Mouse (Mus musculus) cerebellum, adult 2 months (tissue): ENCODE measurements around the gene Arhgap24. TPM values are rescaled to one million over a fixed set of nuclear protein-coding genes. Genes with fewer than 3 reads are reported as not detected.

Source experiments
- DNase-seq, 2 experiments: peaks; one replicate each; pipeline ENCODE4 v3.0.0; 2021
- H3K27ac ChIP-seq: fragments of 200-500 bp; 2 replicates; pipeline ENCODE4 v1.5.1; 2012; ENCODE audit warnings: low read length, control low read depth, inconsistent platforms; ENCODE audit not compliant: insufficient read depth
- H3K27me3 ChIP-seq: fragments of 200-500 bp; 2 replicates; pipeline ENCODE4 v1.6.1; 2012; ENCODE audit warnings: inconsistent platforms, mild to moderate bottlenecking, low read length, moderate library complexity; ENCODE audit not compliant: control insufficient read depth, insufficient read depth
- H3K4me1 ChIP-seq: fragments of 200-500 bp; 2 replicates; pipeline ENCODE4 v1.6.1; 2011; ENCODE audit warnings: low read length; ENCODE audit not compliant: control insufficient read depth, insufficient read depth
- H3K4me3 ChIP-seq: fragments of 200-500 bp; replicated peaks from 2 replicates; pipeline ENCODE3; 2011; ENCODE audit warnings: mild to moderate bottlenecking, low read depth, low read length, control low read depth; ENCODE audit not compliant: insufficient read depth
- CTCF ChIP-seq: fragments of 200-500 bp; IDR thresholded peaks from 2 replicates; pipeline ENCODE4 v1.5.1; 2011; ENCODE audit warnings: low read depth, mild to moderate bottlenecking, control low read depth, low read length, moderate library complexity, borderline replicate concordance; ENCODE audit not compliant: insufficient read depth
- POLR2A ChIP-seq: fragments of 200-500 bp; IDR thresholded peaks from 2 replicates; pipeline ENCODE4 v1.6.1; 2011; ENCODE audit warnings: low read length, control low read depth, borderline replicate concordance; ENCODE audit not compliant: insufficient read depth
- WGBS: fragments of 180-500 bp; shearing (Covaris S2); methylation state at CpG from one replicate; pipeline ENCODE4 v1.1.7; 2018; 5-methylcytosine and 5-hydroxymethylcytosine counted together
- polyA plus RNA-seq: library from polyadenylated mRNA; depleted of rRNA; stranded (reverse); fragments of >200 nt; gene quantifications from 2 replicates; pipeline ENCODE4 v1.2.3, GENCODE M21; 2012

Arhgap24 gene
- polyA plus RNA-seq, 1 experiment: 11.3 TPM

DNA sequence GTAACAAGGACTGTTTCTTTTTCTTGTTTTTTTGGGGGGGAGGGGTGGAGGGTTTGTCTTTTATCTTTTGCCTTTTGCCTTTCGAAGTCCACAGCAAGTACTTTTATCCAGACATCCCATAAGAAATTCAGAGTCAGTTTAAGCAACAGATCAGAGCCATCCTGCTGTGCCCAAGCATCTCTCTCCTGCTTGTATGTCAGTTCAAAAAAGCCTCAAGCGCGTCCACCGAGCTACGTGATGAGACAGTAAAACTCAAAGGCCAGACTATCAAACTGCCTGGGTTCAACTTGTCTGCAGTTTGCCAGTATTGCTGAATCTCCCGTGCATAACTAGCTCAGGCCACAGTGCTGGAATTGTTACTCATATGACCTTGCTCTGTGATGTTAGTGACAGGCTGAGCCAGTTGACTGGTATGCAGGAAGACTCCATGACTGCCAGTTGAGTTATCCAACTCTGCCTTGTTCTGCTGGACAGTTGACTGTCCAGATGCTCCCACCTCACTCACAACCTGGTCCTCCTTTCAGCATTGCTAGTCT is 418.6 kb downstream of the Arhgap24 start:
- TF ChIP-seq CTCF (no peak), POLR2A (no peak)
- Histone ChIP-seq H3K27ac (no peak overlapping the region), H3K4me1 (no peaks in the 10 kb centered on the region), H3K4me3 (no peak overlapping the region), H3K27me3 (no peaks in the 10 kb centered on the region)
- 36% methylated on average over 6 of the region's 6 CpGs for WGBS
- no peak for DNase-seq

- WGBS: 49% methylated on average over 5 of the region's 5 CpGs
- DNase-seq: no peak
- no peak overlapping the region for H3K27ac ChIP-seq
- no peaks in the 10 kb centered on the region for H3K27me3 ChIP-seq
- no peak for TF ChIP-seq CTCF
- no peak for TF ChIP-seq POLR2A
- no peaks in the 10 kb centered on the region; the same call in 1 of the 2 replicates for H3K4me1 ChIP-seq
- no peak overlapping the region for H3K4me3 ChIP-seq
These were observed 420.0 kb downstream of the Arhgap24 start for GRCm38 (mm10) chr5:102901176-102901575.

GRCm38 (mm10) chr5:102903487-102903886 is 422.3 kb downstream of the Arhgap24 start:
- Histone ChIP-seq H3K4me1 (no peaks in the 10 kb centered on the region; the same call in 1 of the 2 replicates), H3K27ac (no peak overlapping the region), H3K27me3 (no peaks in the 10 kb centered on the region), H3K4me3 (no peak overlapping the region)
- WGBS: 51% methylated on average over 9 of the region's 9 CpGs
- DNase-seq: no peak
- TF ChIP-seq CTCF (no peak), POLR2A (no peak)

GRCm38 (mm10) chr5:102904066-102904465 is 422.9 kb downstream of the Arhgap24 start:
- H3K4me1 ChIP-seq: no peaks in the 10 kb centered on the region; the same call in 1 of the 2 replicates
- WGBS: 77% methylated on average over 12 of the region's 12 CpGs
- H3K27me3 ChIP-seq: no peaks in the 10 kb centered on the region
- H3K27ac ChIP-seq: no peak overlapping the region
- no peak for DNase-seq
- H3K4me3 ChIP-seq: no peak overlapping the region
- TF ChIP-seq POLR2A: no peak
- no peak for TF ChIP-seq CTCF

GRCm38 (mm10) chr5:102905441-102906211 is 424.4 kb downstream of the Arhgap24 start:
- Histone ChIP-seq H3K27me3 (no peaks in the 10 kb centered on the region), H3K4me1 (no peaks in the 10 kb centered on the region; the same call in 1 of the 2 replicates), H3K4me3 (no peak overlapping the region), H3K27ac (no peak overlapping the region)
- WGBS: 22% methylated on average over 13 of the region's 13 CpGs
- TF ChIP-seq CTCF (no peak), POLR2A (no peak)
- no peak for DNase-seq

GRCm38 (mm10) chr5:102920199-102920598 is 439.0 kb downstream of the Arhgap24 start:
- TF ChIP-seq POLR2A (no peak), CTCF (no peak)
- no peak for DNase-seq
- Histone ChIP-seq H3K4me1 (no peaks in the 10 kb centered on the region), H3K27me3 (no peaks in the 10 kb centered on the region), H3K27ac (no peak overlapping the region), H3K4me3 (no peak overlapping the region)
- WGBS: 72% methylated on average over 2 of the region's 2 CpGs

GRCm38 (mm10) chr5:102926786-102927185 is 445.6 kb downstream of the Arhgap24 start:
- peak; percentile 79 to 89 for DNase-seq
- peaks cover 10% of the 10 kb centered on the region; the same call in 1 of the 2 replicates for H3K4me1 ChIP-seq
- WGBS: 32% methylated on average over 5 of the region's 5 CpGs
- H3K27ac ChIP-seq: peak overlapping the region; percentile 3; the same call in 1 of the 2 replicates
- H3K27me3 ChIP-seq: no peaks in the 10 kb centered on the region; the same call in 1 of the 2 replicates
- H3K4me3 ChIP-seq: no peak overlapping the region
- TF ChIP-seq POLR2A (no peak), CTCF (no peak; the same call in 1 of the 2 replicates)

GRCm38 (mm10) chr5:102930161-102930560 is 449.0 kb downstream of the Arhgap24 start:
- Histone ChIP-seq H3K4me3 (no peak overlapping the region), H3K27ac (no peak overlapping the region), H3K4me1 (peaks cover 10% of the 10 kb centered on the region; the same call in 1 of the 2 replicates), H3K27me3 (no peaks in the 10 kb centered on the region; the same call in 1 of the 2 replicates)
- no peak for TF ChIP-seq POLR2A
- TF ChIP-seq CTCF: no peak
- WGBS: 61% methylated on average over 6 of the region's 6 CpGs
- DNase-seq: no peak
